Mouse (Mus musculus) kidney, adult 2 months (tissue): ENCODE results near the gene Corin. TPM values are rescaled to one million over a fixed set of nuclear protein-coding genes. Genes with fewer than 3 reads are reported as not detected.

Experiments used
- DNase-seq: peaks from one replicate; pipeline ENCODE4 v3.0.0; 2021
- H3K27ac ChIP-seq: fragments of 200-500 bp; 2 replicates; pipeline ENCODE4 v1.5.1; 2012; ENCODE audit warnings: low read depth, low read length, control low read depth, inconsistent platforms; ENCODE audit not compliant: insufficient read depth
- H3K27me3 ChIP-seq: fragments of 200-500 bp; replicated peaks from 2 replicates; pipeline ENCODE4 v1.6.1; 2012; ENCODE audit warnings: mild to moderate bottlenecking, moderate library complexity, low read length, inconsistent platforms; ENCODE audit not compliant: control insufficient read depth, insufficient read depth
- H3K36me3 ChIP-seq: fragments of 200-500 bp; 2 replicates; pipeline ENCODE4 v1.6.1; 2012; ENCODE audit warnings: mild to moderate bottlenecking, moderate library complexity, low read length, inconsistent platforms; ENCODE audit not compliant: control insufficient read depth, insufficient read depth
- H3K4me1 ChIP-seq: fragments of 200-500 bp; 2 replicates; pipeline ENCODE4 v1.6.1; 2011; ENCODE audit warnings: low read length; ENCODE audit not compliant: control insufficient read depth, insufficient read depth
- H3K4me3 ChIP-seq: fragments of 200-500 bp; 2 replicates; pipeline ENCODE4 v1.5.1; 2011; ENCODE audit warnings: mild to moderate bottlenecking, low read depth, low read length, control low read depth; ENCODE audit not compliant: insufficient read depth
- CTCF ChIP-seq: fragments of 200-500 bp; conservative IDR thresholded peaks from 2 replicates; pipeline ENCODE4 v1.5.1; 2011; ENCODE audit warnings: low read depth, mild to moderate bottlenecking, control low read depth, low read length, moderate library complexity, mixed read lengths; ENCODE audit not compliant: insufficient read depth, insufficient read length
- POLR2A ChIP-seq: fragments of 200-500 bp; IDR thresholded peaks from one replicate; pipeline ENCODE4 v1.6.1; 2011; ENCODE audit warnings: low read depth, low read length, control low read depth
- WGBS: fragments of 180-500 bp; shearing (Covaris S2); methylation state at CpG from one replicate; pipeline ENCODE4 v1.1.7; 2018; 5-methylcytosine and 5-hydroxymethylcytosine counted together
- polyA plus RNA-seq: library from polyadenylated mRNA; depleted of rRNA; stranded (reverse); fragments of >200 nt; gene quantifications from 2 replicates; pipeline ENCODE4 v1.2.3, GENCODE M21; 2012

Corin gene
- polyA plus RNA-seq, 1 experiment: 5.0 TPM

DNA sequence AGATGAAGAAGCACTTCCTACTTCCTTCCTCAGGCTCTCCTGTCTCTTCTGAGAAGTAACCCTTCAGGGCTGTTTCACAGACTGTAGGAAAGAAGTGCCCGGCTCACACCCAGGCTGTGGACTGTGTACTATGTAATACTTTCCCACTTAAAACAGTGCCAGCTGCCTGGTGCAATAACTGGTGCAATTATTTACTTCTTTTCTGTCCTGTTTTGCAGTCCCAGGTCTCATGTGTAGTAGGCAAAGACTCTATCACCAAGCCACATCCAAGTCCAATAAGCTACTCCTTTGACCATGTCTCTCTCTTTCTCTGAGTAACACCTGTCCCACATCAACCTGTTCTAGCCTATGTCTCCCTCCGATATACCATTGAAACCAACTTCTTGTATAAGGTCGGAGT, 93.4 kb downstream of the Corin start:
- no peaks in the 10 kb centered on the region for H3K36me3 ChIP-seq
- 62% methylated on average over 3 of the region's 3 CpGs for WGBS
- H3K4me1 ChIP-seq: no peaks in the 10 kb centered on the region
- TF ChIP-seq POLR2A (no peak), CTCF (no peak)
- H3K27ac ChIP-seq: no peak overlapping the region
- no peaks in the 10 kb centered on the region for H3K27me3 ChIP-seq
- no peak for DNase-seq
- H3K4me3 ChIP-seq: no peak overlapping the region

DNA sequence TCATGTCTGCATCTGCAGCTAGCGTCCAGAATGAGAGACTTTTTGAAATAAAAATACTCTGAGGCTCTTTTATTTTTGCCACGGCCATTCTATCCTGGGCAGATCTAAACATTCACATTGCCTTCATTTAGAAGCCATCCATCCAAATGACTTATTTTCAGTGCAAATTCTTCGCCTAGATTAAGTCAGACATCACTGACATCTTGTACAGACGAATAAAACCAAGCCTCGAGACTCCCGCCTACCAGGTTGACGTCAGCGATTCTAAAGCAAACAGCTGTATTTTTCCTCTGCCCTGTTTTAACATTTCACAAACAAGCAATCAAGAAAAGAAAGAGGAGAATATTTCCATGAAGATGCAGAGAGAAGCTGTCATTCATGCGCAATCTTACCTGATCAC, 100.9 kb downstream of the Corin start:
- no peak for DNase-seq
- Histone ChIP-seq H3K27me3 (no peaks in the 10 kb centered on the region), H3K27ac (no peak overlapping the region), H3K4me1 (no peaks in the 10 kb centered on the region), H3K36me3 (no peaks in the 10 kb centered on the region), H3K4me3 (no peak overlapping the region)
- TF ChIP-seq POLR2A: no peak
- no peak for TF ChIP-seq CTCF
- WGBS: 71% methylated on average over 9 of the region's 9 CpGs

DNA sequence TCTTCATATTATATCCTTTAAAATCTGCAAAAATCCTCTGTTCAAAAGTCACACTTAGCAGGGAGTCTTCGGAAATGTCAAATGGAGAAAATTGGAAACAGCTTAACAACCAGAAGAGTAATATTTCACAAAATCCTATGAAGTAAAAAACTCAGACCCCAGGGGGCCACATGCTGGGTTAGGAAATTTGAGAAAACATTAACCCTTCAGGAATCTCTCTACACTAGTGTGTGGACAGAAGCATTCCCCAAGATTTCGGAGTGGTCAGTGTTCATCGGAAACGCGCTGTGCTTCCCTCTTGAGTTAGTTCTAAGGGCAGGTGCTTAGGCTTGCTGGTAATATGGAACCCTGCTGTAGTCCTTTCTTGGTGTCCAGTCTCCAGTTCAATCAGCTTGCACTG, 101.4 kb downstream of the Corin start:
- DNase-seq: no peak
- no peaks in the 10 kb centered on the region for H3K27me3 ChIP-seq
- 73% methylated on average over 5 of the region's 5 CpGs for WGBS
- no peak overlapping the region for H3K4me3 ChIP-seq
- TF ChIP-seq POLR2A (no peak), CTCF (no peak)
- no peak overlapping the region for H3K27ac ChIP-seq
- H3K36me3 ChIP-seq: no peaks in the 10 kb centered on the region
- no peaks in the 10 kb centered on the region for H3K4me1 ChIP-seq

DNA sequence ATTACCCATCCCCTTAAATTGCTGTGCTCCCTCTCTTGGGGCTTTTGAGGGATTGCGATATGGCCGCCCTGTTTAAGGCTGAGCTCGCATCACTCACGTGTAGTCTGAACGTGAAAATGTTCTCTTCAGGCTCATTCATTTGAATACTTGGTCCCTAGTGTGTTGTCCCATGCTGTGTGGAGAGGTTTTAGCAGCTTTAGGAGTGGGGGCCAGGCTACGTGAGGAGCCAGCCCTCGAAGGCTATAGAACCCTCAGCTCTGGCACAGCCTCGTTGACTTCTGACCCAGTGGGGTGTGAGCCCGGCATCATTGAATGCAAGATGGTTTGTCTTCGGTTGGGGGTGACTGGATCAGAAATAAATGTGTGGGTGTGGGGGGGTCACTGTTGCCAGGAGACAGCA, 102.5 kb downstream of the Corin start:
- 75% methylated on average over 10 of the region's 10 CpGs for WGBS
- no peak overlapping the region for H3K27ac ChIP-seq
- DNase-seq: no peak
- no peak overlapping the region for H3K4me3 ChIP-seq
- H3K4me1 ChIP-seq: no peaks in the 10 kb centered on the region
- no peaks in the 10 kb centered on the region for H3K36me3 ChIP-seq
- TF ChIP-seq CTCF (no peak), POLR2A (no peak)
- H3K27me3 ChIP-seq: no peaks in the 10 kb centered on the region

DNA sequence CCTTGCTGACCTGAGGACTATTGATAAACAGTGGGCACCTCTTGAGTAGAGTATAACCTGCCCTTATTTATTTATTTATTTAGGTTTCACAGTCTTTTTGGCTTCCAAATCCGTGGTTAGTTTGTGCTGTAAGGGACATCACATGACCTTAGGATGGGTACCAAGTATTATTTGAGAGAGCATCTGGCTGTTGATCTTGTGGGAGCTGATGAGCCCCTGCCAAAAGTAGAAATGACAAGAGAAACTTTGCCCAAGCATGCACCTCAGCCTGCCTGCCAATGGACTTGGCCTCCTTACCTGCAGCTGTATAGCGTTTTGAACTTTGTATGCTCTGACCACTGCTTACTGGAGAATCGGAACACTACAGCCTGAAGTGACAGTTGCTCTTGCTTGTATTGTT, 103.0 kb downstream of the Corin start:
- H3K4me3 ChIP-seq: no peak overlapping the region
- WGBS: 70% methylated on average over 3 of the region's 3 CpGs

DNA sequence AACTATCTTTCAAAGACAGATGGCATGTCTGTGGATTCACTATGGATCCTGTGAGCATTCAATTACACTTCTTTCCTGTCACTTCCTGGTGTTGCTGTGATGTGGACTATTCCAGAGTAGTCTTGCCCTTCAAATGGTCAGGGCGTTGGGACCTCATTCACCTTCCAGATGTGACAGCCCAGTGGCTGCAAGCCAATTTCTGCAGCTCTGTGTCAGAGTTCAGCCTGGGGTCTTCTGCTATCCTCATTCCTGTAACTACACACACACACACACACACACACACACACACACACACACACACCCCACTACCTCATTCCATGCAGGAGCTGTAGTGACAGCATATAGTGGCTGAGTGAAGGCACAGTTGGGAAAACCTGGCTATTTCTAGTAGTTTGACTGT, 122.1 kb downstream of the Corin start:
- TF ChIP-seq CTCF (no peak), POLR2A (no peak)
- no peaks in the 10 kb centered on the region for H3K36me3 ChIP-seq
- no peak overlapping the region for H3K4me3 ChIP-seq
- 42% methylated on average over 1 of the region's 1 CpGs for WGBS
- no peaks in the 10 kb centered on the region for H3K27me3 ChIP-seq
- no peaks in the 10 kb centered on the region for H3K4me1 ChIP-seq
- H3K27ac ChIP-seq: no peak overlapping the region
- no peak for DNase-seq

More for the DNA sequence above, 103.0 kb downstream of the Corin start:
- TF ChIP-seq POLR2A: no peak
- TF ChIP-seq CTCF: no peak
- H3K36me3 ChIP-seq: no peaks in the 10 kb centered on the region
- no peaks in the 10 kb centered on the region for H3K27me3 ChIP-seq
- H3K4me1 ChIP-seq: no peaks in the 10 kb centered on the region
- DNase-seq: no peak
- H3K27ac ChIP-seq: no peak overlapping the region

DNA sequence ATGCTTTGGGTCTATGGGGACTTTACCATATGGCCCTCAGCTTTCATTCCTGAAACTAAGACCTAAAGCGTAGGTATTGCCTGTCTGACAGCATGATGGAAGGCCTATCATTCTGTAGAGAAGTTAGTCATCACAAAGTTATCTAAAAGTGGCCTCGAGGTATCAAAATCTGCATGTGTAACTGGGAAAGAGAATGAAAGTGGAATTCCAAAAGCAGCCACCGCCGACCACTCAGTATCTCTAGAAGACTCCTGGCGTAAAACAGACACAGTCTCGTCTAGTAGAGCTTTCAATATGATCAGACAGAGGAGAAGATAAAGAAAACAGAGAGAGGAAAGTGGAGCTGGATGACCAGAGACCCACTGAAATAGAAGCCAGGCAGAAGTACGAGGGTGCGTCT, 123.7 kb downstream of the Corin start:
- 73% methylated on average over 8 of the region's 8 CpGs for WGBS
- H3K27me3 ChIP-seq: no peaks in the 10 kb centered on the region
- H3K27ac ChIP-seq: no peak overlapping the region
- H3K4me1 ChIP-seq: no peaks in the 10 kb centered on the region
- no peak overlapping the region for H3K4me3 ChIP-seq
- no peak for DNase-seq
- H3K36me3 ChIP-seq: no peaks in the 10 kb centered on the region
- no peak for TF ChIP-seq CTCF
- TF ChIP-seq POLR2A: no peak

DNA sequence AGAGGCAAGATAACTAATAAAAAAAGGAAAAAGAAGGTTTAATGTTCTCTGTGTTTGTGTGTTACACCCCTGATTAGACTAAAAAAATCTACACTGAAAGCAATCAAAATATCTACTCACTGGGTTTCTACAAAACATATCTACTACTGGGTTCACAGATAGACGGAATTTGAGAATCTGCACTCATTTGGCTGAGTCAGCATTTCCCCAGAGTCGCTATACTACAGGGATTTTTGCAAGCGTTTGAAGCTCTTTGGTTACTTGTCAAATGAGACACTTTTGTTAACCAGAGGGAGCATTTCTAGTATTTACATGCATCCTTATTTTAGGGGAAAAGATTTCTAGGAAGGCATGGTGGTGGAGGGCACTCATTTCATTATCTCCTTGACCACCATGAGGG, 136.3 kb downstream of the Corin start:
- Histone ChIP-seq H3K4me1 (no peaks in the 10 kb centered on the region), H3K27me3 (no peaks in the 10 kb centered on the region), H3K27ac (no peak overlapping the region), H3K36me3 (no peaks in the 10 kb centered on the region), H3K4me3 (no peak overlapping the region)
- WGBS: 86% methylated on average over 3 of the region's 3 CpGs
- no peak for DNase-seq
- no peak for TF ChIP-seq POLR2A
- TF ChIP-seq CTCF: no peak
